Mouse (Mus musculus) neutrophil, adult 65 days (primary cell): ENCODE results near the gene Tmem8. TPM values are rescaled to one million over a fixed set of nuclear protein-coding genes. Genes with fewer than 3 reads are reported as not detected.

Experiments
- total RNA-seq: library from RNA; stranded (reverse); gene quantifications from 2 replicates; pipeline ENCODE4 v1.2.4, GENCODE M21; 2023

The Tmem8 gene
- 63.4 and 78.1 TPM in 2 replicates for total RNA-seq

GRCm38 (mm10) chr17:26113181-26113948 lies at the start of gene Tmem8:
Tmem8 (plus strand) TSS chr17:26113299.

DNA sequence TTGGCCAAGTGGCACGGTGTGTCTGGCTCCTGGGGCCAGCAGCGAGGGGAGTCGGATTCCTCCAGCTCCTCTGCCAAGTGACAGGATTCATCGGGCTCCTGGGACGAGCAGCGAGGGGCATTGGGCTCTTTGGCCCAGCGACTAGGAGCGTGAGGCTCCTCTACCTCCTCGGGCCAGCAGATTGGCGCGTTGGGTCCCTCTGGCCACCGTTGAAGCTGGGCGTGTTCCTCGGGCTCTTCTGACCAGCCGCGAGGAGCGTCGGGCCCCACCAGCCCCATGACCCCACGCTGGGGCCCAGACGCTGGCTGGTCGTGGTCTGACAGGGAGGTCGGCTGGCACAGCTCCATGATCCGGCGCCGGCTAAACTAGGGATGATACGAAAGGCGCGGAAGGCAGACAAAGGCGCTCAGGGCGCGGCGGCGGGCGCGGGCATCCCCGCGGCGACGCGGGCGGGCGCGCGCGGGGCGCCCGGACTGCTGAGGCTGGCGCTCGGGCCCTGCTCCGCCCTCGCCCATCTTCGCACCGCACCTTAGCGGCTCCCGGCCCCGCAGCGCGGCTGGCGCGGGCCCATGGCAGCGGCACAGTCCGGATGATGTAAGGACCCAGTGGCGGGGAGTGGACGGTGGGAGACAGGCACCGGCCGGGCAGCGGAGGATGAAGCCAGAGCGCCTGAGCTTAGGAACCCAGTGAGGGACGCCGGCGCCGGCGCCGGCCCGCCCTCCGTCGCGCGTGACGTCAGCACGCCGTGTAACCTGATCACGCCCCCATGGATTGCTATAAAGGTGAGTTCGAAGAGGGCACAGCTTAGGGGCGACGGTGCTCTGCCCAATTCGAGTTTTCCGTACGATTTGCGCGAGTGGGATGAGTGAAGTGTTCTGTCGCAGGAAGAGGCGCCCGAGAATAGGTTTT lies 44.0 kb upstream of the Tmem8 start, which contains the start of gene Rab11fip3:
Gene Rab11fip3 (minus strand): TSS at position 725 of the 909 bp plus-strand sequence.

GRCm38 (mm10) chr17:26089905-26090632 lies 23.0 kb upstream of the Tmem8 start, which contains the start of gene Decr2:
Decr2 (minus strand) TSS chr17:26090337.

GRCm38 (mm10) chr17:26095121-26095740 lies 17.9 kb upstream of the Tmem8 start, which contains the start of gene Nme4:
Nme4 (minus strand) TSS chr17:26095602.

DNA sequence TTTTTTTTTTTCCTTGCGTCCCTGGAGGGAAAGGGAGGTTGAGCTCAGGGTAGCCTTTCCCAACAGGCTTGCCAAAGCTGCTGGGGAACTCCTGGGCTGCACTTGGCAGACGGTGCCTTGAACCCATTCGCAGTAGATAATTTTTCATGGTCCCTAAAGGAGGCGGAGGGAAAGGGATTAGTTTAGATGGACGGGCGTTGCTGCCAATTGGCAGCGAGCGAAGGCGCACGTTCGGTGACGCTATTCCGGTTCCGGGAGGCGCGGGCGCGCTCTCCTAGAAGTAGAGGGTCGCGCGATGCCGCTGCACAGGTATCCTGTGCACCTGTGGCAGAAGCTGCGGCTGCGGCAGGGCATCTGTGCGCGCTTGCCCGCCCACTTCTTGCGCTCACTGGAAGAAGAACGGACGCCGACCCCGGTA lies 10.2 kb downstream of the Tmem8 start, which contains the start of gene Mrpl28:
Gene Mrpl28 (plus strand): TSS at position 234 of the 418 bp plus-strand sequence.

GRCm38 (mm10) chr17:26138239-26138836 lies 25.2 kb downstream of the Tmem8 start, which contains the start of gene Axin1:
Axin1 (plus strand) TSS chr17:26138688.

Other genes starting within 250 kb of the Tmem8 start
- 1.4 and 3.2 TPM in 2 replicates for gene Mcrip2, start 244.5 kb upstream of the Tmem8 start, total RNA-seq
- gene Mettl26, start 238.2 kb upstream of the Tmem8 start, total RNA-seq = 6.4 and 6.5 TPM in 2 replicates
- 2.1 and 4.1 TPM in 2 replicates for gene Wfikkn1, start 232.4 kb upstream of the Tmem8 start, total RNA-seq
- 13.0 and 17.4 TPM in 2 replicates for gene Rab40c, start 193.6 kb upstream of the Tmem8 start, total RNA-seq
- gene Pigq, start 168.4 kb upstream of the Tmem8 start, total RNA-seq = 34.9 and 36.2 TPM in 2 replicates
- not detected in 2 replicates for gene Nhlrc4, start 168.3 kb upstream of the Tmem8 start, total RNA-seq
- not detected in 2 replicates for gene A930017K11Rik, start 160.7 kb upstream of the Tmem8 start, total RNA-seq
- gene Capn15, start 127.5 kb upstream of the Tmem8 start, total RNA-seq = 12.0 and 19.3 TPM in 2 replicates
- gene Rab11fip3, start 43.7 kb upstream of the Tmem8 start, total RNA-seq = 0.75 and 1.3 TPM in 2 replicates
- gene Decr2, start 23.0 kb upstream of the Tmem8 start, total RNA-seq = 2.5 and 3.0 TPM in 2 replicates
- 0.69 and 1.1 TPM in 2 replicates for gene Nme4, start 17.7 kb upstream of the Tmem8 start, total RNA-seq
- gene Mrpl28, start 10.2 kb downstream of the Tmem8 start, total RNA-seq = 25.2 and 27.1 TPM in 2 replicates
- gene Axin1, start 25.4 kb downstream of the Tmem8 start, total RNA-seq = 33.5 and 42.1 TPM in 2 replicates
- gene Pdia2, start 85.8 kb downstream of the Tmem8 start, total RNA-seq = 0.68 TPM in 1 of 2 replicates, not detected in the other
- 0.32 and 0.35 TPM in 2 replicates for gene Rgs11, start 89.7 kb downstream of the Tmem8 start, total RNA-seq
- not detected in 2 replicates for gene Arhgdig, start 94.5 kb downstream of the Tmem8 start, total RNA-seq
- 69.0 and 79.0 TPM in 2 replicates for gene Fam234a, start 130.9 kb downstream of the Tmem8 start, total RNA-seq
- gene Luc7l, start 139.6 kb downstream of the Tmem8 start, total RNA-seq = 39.7 and 54.8 TPM in 2 replicates